Mouse (Mus musculus): ENCODE results near the gene Ubl4b.

GRCm38 (mm10) chr3:107546956-107547355 lies 7.9 kb downstream of the Ubl4b start:
- TF ChIP-seq CTCF (IDR thresholded peaks at IDR 0.05; ENCODE audit: extremely low read depth, insufficient read depth, low read length) (no peak), POLR2A (IDR thresholded peaks at IDR 0.05; ENCODE audit: extremely low read depth, insufficient read depth, low read length) (no peak)

Data from cortical plate, adult 2 months (tissue).